Mouse (Mus musculus): ENCODE data around the gene Ppil6. TPM values are rescaled to one million over a fixed set of nuclear protein-coding genes. Genes with fewer than 3 reads are reported as not detected.

Gene Ppil6
- polyA plus RNA-seq, 1 experiment, result 3.8 TPM

DNA sequence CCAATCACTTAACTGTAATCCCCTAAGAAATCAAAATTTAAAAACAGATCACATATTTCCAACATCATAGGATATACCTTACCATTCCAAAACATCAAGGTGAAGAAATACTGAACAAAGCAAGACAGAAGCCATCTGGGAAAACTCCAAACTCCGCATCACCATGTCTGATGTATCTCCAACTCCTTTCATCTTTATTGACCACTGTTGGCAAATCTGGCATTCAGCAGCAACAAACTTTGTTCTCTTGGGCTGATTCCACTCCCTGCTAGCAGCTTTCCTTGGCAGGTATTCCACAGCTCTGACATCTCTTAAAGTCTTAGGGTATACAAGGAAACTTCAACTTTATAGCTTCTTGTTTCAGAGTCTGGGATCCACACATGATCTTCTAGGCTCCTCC lies 68.2 kb downstream of the Ppil6 start:
- Histone ChIP-seq H3K36me3 (ENCODE audit: control insufficient read depth, insufficient read depth, low read length, poor library complexity, severe bottlenecking) (no peaks in the 10 kb centered on the region), H3K27ac (ENCODE audit: insufficient read depth, low read length) (no peak overlapping the region), H3K27me3 (ENCODE audit: control insufficient read depth, insufficient read depth, low read length, poor library complexity, severe bottlenecking) (no peaks in the 10 kb centered on the region), H3K4me1 (ENCODE audit: control insufficient read depth, insufficient read depth, low read length) (no peaks in the 10 kb centered on the region), H3K9ac (ENCODE audit: low read depth, poor library complexity, severe bottlenecking) (no peak overlapping the region), H3K4me3 (ENCODE audit: low read depth, low read length) (no peak overlapping the region), H3K9me3 (replicated peaks; ENCODE audit: control insufficient read depth, insufficient read depth, low read length, poor library complexity, severe bottlenecking) (no peaks in the 10 kb centered on the region)
- TF ChIP-seq POLR2A (IDR thresholded peaks at IDR 0.05; ENCODE audit: insufficient read depth, low read length) (no peak), EP300 (IDR thresholded peaks at IDR 0.05; ENCODE audit: insufficient read depth, low read depth, low read length) (no peak), CTCF (IDR thresholded peaks at IDR 0.05; ENCODE audit: low read depth, low read length) (no peak)

DNA sequence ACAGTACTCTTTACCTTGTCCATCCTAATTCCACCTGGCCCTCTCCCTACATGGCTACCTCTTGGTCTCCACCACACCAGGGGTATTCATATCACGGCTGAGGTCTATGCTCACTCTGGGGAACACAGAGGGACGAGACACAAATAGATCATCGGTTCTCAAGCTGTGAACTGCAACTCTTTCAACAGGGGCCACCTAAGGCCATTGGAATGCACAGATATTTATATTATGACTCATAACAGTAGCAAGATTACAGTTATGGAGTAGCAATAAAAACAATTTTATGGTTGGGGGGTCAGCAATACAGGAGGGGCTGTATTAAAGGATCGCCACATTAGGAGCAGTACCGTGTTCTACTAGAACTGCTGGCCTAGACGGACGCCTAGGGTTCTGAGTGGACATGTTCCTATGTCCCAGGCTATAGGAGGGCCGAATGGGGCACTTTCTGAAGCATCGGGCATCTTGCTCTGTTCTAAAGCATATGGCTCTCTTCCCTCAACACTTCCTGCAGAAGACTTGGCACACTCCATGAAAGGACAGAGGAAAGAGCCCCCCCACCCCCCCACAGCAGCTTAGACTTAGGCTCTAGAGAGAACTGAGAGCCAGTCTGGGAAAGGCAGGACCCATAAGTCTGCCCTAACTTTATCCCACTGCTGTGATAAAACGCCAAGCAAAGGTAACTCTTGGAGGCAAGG lies 71.6 kb downstream of the Ppil6 start:
- H3K9ac ChIP-seq (ENCODE audit: low read depth, poor library complexity, severe bottlenecking), result no peak overlapping the region
- no peak overlapping the region for H3K27ac ChIP-seq (ENCODE audit: insufficient read depth, low read length)
- no peak overlapping the region for H3K4me3 ChIP-seq (ENCODE audit: low read depth, low read length)
- H3K9me3 ChIP-seq (replicated peaks; ENCODE audit: control insufficient read depth, insufficient read depth, low read length, poor library complexity, severe bottlenecking), result no peaks in the 10 kb centered on the region
- TF ChIP-seq EP300 (IDR thresholded peaks at IDR 0.05; ENCODE audit: insufficient read depth, low read depth, low read length), result no peak
- no peak for TF ChIP-seq POLR2A (IDR thresholded peaks at IDR 0.05; ENCODE audit: insufficient read depth, low read length)
- no peak for TF ChIP-seq CTCF (IDR thresholded peaks at IDR 0.05; ENCODE audit: low read depth, low read length)
- H3K4me1 ChIP-seq (ENCODE audit: control insufficient read depth, insufficient read depth, low read length), result peaks cover 2% of the 10 kb centered on the region
- H3K36me3 ChIP-seq (ENCODE audit: control insufficient read depth, insufficient read depth, low read length, poor library complexity, severe bottlenecking), result no peaks in the 10 kb centered on the region
- H3K27me3 ChIP-seq (ENCODE audit: control insufficient read depth, insufficient read depth, low read length, poor library complexity, severe bottlenecking), result no peaks in the 10 kb centered on the region

Other genes starting within 250 kb of the Ppil6 start
- 22.0 and 23.6 TPM in 2 replicates for gene Fig4, start 187.2 kb upstream of the Ppil6 start, polyA plus RNA-seq (2011; ENCODE audit: insufficient read depth, insufficient read length, low read depth, missing spikeins)
- gene Ak9, start 186.5 kb upstream of the Ppil6 start, polyA plus RNA-seq (2011; ENCODE audit: insufficient read depth, insufficient read length, low read depth, missing spikeins), result 0.09 TPM in 1 of 2 replicates, not detected in the other
- gene Zbtb24, start 40.1 kb upstream of the Ppil6 start, polyA plus RNA-seq (2011; ENCODE audit: insufficient read depth, insufficient read length, low read depth, missing spikeins), result 13.5 and 13.7 TPM in 2 replicates
- 11.7 and 11.9 TPM in 2 replicates for gene Mical1, start 14.1 kb upstream of the Ppil6 start, polyA plus RNA-seq (2011; ENCODE audit: insufficient read depth, insufficient read length, low read depth, missing spikeins)
- gene Smpd2, start 70 bp upstream of the Ppil6 start, polyA plus RNA-seq (2011; ENCODE audit: insufficient read depth, insufficient read length, low read depth, missing spikeins), result 8.5 and 10.4 TPM in 2 replicates
- 298 and 315 TPM in 2 replicates for gene Cd164, start 29.0 kb downstream of the Ppil6 start, polyA plus RNA-seq (2011; ENCODE audit: insufficient read depth, insufficient read length, low read depth, missing spikeins)
- 3.5 and 5.1 TPM in 2 replicates for gene Ccdc162, start 226.2 kb downstream of the Ppil6 start, polyA plus RNA-seq (2011; ENCODE audit: insufficient read depth, insufficient read length, low read depth, missing spikeins)